Mouse (Mus musculus): ENCODE measurements at regions not wholly inside any gene's neighbourhood (a gene's known extent, or its start where the extent isn't known, plus 50 kb on each side); places are given as distances from the start of the nearest gene placed in this dataset.
"Not testable (repeated sequence)": the region's sequence is repeated elsewhere in the genome, so short reads cannot be mapped to it uniquely, and the experiment has no call there.

DNA sequence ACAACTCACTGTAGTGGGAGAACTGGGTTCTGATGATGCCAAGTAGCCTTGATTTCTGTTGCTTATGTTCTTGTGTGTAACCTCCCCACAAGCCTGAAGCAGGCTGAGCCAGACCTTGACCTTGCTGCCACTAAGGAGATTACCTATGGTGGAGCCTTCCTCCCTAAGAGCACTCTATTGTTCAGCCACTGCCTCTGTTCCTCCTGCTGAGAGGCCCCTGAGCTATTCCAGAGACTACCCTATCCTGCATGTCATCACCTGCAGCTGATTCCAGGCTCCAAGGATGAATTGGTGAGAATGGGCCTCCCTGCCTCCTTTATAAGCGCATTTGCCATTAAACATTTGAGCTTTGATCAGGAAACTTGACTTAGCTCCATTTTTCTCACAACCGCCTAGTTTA lies 60.8 kb upstream of the Dnajc1 start:
- DNase-seq (ENCODE audit: extremely low read depth, low read depth) = not testable (repeated sequence)

DNA sequence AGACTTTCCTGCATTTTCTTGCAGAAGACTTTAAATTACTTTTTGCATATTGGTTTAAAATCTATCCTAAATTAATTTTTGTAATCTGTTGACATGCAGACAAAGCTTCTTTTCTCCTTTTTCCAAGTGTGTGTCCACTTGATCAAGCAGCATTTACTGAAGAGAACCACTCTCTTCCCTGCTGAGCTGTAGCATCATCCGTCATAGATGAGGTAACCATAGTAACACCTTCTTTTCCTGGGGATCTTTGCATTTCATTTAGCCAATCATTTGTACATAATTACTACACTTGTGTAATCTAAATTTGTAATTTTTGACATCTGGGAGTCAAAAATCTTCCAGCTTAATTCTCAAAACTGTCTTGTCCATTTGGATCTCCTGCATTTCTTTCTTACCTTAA lies 53.2 kb upstream of the Dnajc1 start:
- no peak for DNase-seq (ENCODE audit: extremely low read depth, low read depth)
